Mouse (Mus musculus): ENCODE measurements at regions not wholly inside any gene's neighbourhood (a gene's known extent, or its start where the extent isn't known, plus 50 kb on each side); places are given as distances from the start of the nearest gene placed in this dataset.

DNA sequence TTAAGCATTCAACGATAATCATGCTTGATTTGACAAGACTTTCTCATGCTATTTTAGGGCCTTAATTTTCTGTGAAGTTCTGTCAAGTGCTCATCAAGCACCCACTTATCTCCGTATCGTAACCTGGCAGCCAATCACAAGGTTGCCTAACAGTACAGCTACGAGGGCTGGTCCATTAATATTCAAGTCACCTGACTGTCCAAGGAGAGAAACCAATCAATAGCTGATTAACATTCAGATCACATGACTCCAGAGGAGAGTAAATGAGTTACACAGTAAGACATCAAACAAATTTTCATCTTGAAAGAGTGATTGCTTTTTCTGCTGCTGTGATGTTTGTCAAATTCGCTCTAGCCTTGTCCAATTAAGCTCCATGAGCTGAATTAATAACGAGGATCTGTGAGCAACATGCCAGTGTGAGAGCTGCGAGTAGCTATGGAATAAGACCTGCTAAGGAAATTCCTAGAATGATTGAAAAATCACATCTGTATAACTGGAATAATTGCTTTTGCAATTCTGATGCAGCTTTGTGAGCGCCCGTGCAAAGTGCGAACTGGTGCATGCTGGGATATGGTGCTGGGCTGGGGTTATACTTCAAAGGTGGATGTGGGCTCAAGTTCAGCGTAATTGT, 181.9 kb upstream of the Tle1 start:
- no peaks in the 10 kb centered on the region for H3K9me3 ChIP-seq (ENCODE audit: control insufficient read depth, low read length)
- H3K36me3 ChIP-seq (replicated peaks; ENCODE audit: control insufficient read depth, insufficient read depth): no peaks in the 10 kb centered on the region
- H3K9ac ChIP-seq: no peak overlapping the region
- H3K4me2 ChIP-seq (replicated peaks): peak overlapping the region; percentile 46
- ATAC-seq (ENCODE audit: low FRiP score) (peak; percentile 63), DNase-seq (ENCODE audit: low spot score) (peak; percentile 51)
- H3K27me3 ChIP-seq (ENCODE audit: control insufficient read depth, insufficient read depth, low read length): 0 out of 2 replicates have a peak, but pooled peaks cover 8% of the 10 kb centered on the region
- 31% methylated on average over 11 of the region's 11 CpGs for WGBS
- peaks cover 38% of the 10 kb centered on the region for H3K4me1 ChIP-seq (replicated peaks; ENCODE audit: control insufficient read depth, insufficient read depth, low read length)
- peak overlapping the region; percentile 9; the same call in 1 of the 2 replicates for H3K4me3 ChIP-seq (replicated peaks; ENCODE audit: low read length)
- no peak overlapping the region for H3K27ac ChIP-seq

DNA sequence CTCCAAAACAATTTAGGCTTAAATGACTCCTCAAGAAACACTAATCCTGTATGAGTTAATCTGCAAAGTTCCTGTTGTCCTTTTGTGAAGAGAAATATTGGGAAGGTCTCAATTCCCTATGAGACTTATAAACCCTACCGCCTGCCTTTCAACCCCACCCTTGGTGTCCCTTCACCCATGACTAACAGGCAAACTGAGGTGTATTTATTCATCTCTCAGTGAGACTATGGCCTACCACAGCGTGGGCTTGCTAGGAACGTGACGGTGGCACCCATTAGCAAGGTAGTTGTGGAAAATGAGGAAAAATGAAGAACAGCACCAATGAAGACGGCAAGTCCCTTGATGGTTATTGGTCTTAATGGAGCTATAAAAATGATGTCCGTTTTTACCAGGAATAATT, 181.0 kb upstream of the Tle1 start:
- no peaks in the 10 kb centered on the region for H3K9me3 ChIP-seq (ENCODE audit: control insufficient read depth, low read length)
- H3K4me1 ChIP-seq (replicated peaks; ENCODE audit: control insufficient read depth, insufficient read depth, low read length): peaks cover 38% of the 10 kb centered on the region
- no peak overlapping the region for H3K27ac ChIP-seq
- 42% methylated on average over 6 of the region's 6 CpGs for WGBS
- H3K4me3 ChIP-seq (replicated peaks; ENCODE audit: low read length): no peak overlapping the region
- peak overlapping the region; percentile 46; the same call in 1 of the 2 replicates for H3K4me2 ChIP-seq (replicated peaks)
- no peaks in the 10 kb centered on the region for H3K36me3 ChIP-seq (replicated peaks; ENCODE audit: control insufficient read depth, insufficient read depth)
- ATAC-seq (ENCODE audit: low FRiP score): no peak
- H3K9ac ChIP-seq: no peak overlapping the region
- H3K27me3 ChIP-seq (ENCODE audit: control insufficient read depth, insufficient read depth, low read length): 0 out of 2 replicates have a peak, but pooled peaks cover 8% of the 10 kb centered on the region
- DNase-seq (ENCODE audit: low spot score): no peak

DNA sequence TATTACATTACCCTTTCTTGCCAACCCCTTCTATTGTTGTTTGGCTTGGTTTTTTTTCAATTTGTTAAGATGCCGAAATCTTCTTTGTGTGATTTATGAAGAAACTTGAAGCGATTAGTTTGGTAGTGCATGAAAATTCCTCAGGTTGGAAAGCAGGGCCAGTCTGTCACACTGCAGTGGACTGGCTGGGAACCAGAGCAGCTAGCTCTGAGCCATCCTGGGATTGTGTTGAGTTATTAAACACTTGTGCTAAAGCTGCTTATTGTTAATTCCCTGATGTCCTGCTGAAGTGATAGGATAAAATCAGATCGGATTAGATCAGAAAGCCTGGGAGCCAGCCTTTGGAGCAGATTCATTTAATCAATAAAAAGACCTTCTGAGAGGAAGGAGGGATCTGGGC, 180.4 kb upstream of the Tle1 start:
- Histone ChIP-seq H3K9ac (no peak overlapping the region), H3K4me3 (replicated peaks; ENCODE audit: low read length) (no peak overlapping the region), H3K4me1 (replicated peaks; ENCODE audit: control insufficient read depth, insufficient read depth, low read length) (peaks cover 38% of the 10 kb centered on the region), H3K9me3 (ENCODE audit: control insufficient read depth, low read length) (no peaks in the 10 kb centered on the region), H3K27me3 (ENCODE audit: control insufficient read depth, insufficient read depth, low read length) (0 out of 2 replicates have a peak, but pooled peaks cover 8% of the 10 kb centered on the region), H3K4me2 (replicated peaks) (no peak overlapping the region), H3K36me3 (replicated peaks; ENCODE audit: control insufficient read depth, insufficient read depth) (no peaks in the 10 kb centered on the region), H3K27ac (no peak overlapping the region)
- DNase-seq (ENCODE audit: low spot score): no peak
- no peak for ATAC-seq (ENCODE audit: low FRiP score)
- WGBS: 48% methylated on average over 3 of the region's 3 CpGs

DNA sequence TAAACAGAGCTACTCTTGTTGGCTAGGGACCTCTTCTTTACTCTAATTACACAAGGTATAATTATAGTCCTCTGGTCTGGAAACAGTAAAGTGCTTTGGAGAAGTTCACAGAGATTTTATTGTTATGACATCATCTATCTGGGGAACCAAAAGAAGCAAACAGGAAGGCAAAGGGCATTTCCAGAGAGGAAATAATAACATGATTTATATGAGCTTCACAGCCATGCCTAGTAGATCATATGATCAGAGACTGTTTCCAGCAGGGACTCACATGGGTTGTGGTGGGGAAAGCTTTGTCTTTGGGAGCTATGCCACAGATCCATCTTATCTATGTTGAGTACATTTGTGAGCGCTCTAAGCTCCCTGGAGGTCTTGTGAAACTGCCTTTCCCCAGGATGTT, 178.8 kb upstream of the Tle1 start:
- H3K27ac ChIP-seq: no peak overlapping the region
- no peaks in the 10 kb centered on the region for H3K36me3 ChIP-seq (replicated peaks; ENCODE audit: control insufficient read depth, insufficient read depth)
- 87% methylated on average over 1 of the region's 1 CpGs for WGBS
- H3K4me2 ChIP-seq (replicated peaks): no peak overlapping the region
- ATAC-seq (ENCODE audit: low FRiP score) (no peak), DNase-seq (ENCODE audit: low spot score) (no peak)
- no peak overlapping the region for H3K9ac ChIP-seq
- no peaks in the 10 kb centered on the region for H3K9me3 ChIP-seq (ENCODE audit: control insufficient read depth, low read length)
- peaks cover 26% of the 10 kb centered on the region for H3K4me1 ChIP-seq (replicated peaks; ENCODE audit: control insufficient read depth, insufficient read depth, low read length)
- H3K27me3 ChIP-seq (ENCODE audit: control insufficient read depth, insufficient read depth, low read length): 0 out of 2 replicates have a peak, but pooled peaks cover 8% of the 10 kb centered on the region
- no peak overlapping the region for H3K4me3 ChIP-seq (replicated peaks; ENCODE audit: low read length)

DNA sequence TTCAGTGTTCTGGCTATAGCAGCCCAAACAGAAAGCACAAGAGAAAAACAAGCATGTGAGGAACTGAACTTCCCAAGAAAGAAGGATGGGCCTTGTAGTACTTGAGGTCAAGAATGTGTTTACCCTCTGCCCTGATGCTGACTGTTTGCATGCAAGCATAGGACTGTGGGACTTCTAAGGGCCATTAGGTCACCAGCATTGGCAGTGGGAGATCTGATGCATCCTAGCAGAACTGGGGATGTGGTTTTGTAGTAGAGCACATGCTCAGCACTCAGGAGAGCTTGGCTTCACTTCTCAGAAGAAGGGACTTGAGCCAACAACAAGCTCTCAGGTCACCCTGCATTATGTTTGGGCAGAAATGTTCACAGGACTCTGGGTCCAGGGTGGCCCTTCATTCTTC, 178.3 kb upstream of the Tle1 start:
- DNase-seq (ENCODE audit: low spot score) (no peak), ATAC-seq (ENCODE audit: low FRiP score) (no peak)
- Histone ChIP-seq H3K36me3 (replicated peaks; ENCODE audit: control insufficient read depth, insufficient read depth) (no peaks in the 10 kb centered on the region), H3K4me1 (replicated peaks; ENCODE audit: control insufficient read depth, insufficient read depth, low read length) (peaks cover 22% of the 10 kb centered on the region), H3K4me2 (replicated peaks) (no peak overlapping the region), H3K27ac (no peak overlapping the region), H3K9me3 (ENCODE audit: control insufficient read depth, low read length) (no peaks in the 10 kb centered on the region), H3K9ac (no peak overlapping the region), H3K4me3 (replicated peaks; ENCODE audit: low read length) (no peak overlapping the region), H3K27me3 (ENCODE audit: control insufficient read depth, insufficient read depth, low read length) (0 out of 2 replicates have a peak, but pooled peaks cover 8% of the 10 kb centered on the region)

DNA sequence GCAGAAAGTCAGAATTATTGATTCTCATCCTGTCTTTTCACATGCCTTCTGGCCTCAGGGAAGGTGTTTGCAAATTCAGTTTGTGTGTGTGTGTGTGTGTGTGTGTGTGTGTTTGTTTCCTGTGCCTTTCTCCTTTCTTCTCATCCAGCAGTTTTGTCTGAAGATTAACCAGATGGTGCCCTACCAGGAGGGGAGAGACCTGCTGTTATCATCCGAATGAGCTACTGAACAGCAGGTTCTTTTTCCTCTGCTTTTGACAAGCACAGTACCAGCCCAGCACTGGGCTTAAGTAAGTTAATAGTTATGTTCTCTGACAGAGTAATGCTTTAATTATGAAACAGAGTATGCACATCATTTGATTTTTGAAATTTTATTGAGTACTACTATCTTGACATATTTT, 176.8 kb upstream of the Tle1 start:
- no peak overlapping the region for H3K4me2 ChIP-seq (replicated peaks)
- WGBS: 17% methylated on average over 1 of the region's 1 CpGs
- no peak for ATAC-seq (ENCODE audit: low FRiP score)
- no peaks in the 10 kb centered on the region for H3K36me3 ChIP-seq (replicated peaks; ENCODE audit: control insufficient read depth, insufficient read depth)
- H3K4me3 ChIP-seq (replicated peaks; ENCODE audit: low read length): no peak overlapping the region
- 0 out of 2 replicates have a peak, but pooled peaks cover 8% of the 10 kb centered on the region for H3K27me3 ChIP-seq (ENCODE audit: control insufficient read depth, insufficient read depth, low read length)
- no peaks in the 10 kb centered on the region for H3K9me3 ChIP-seq (ENCODE audit: control insufficient read depth, low read length)
- no peak for DNase-seq (ENCODE audit: low spot score)
- no peak overlapping the region for H3K27ac ChIP-seq
- peaks cover 9% of the 10 kb centered on the region; the same call in 1 of the 2 replicates for H3K4me1 ChIP-seq (replicated peaks; ENCODE audit: control insufficient read depth, insufficient read depth, low read length)
- no peak overlapping the region for H3K9ac ChIP-seq

DNA sequence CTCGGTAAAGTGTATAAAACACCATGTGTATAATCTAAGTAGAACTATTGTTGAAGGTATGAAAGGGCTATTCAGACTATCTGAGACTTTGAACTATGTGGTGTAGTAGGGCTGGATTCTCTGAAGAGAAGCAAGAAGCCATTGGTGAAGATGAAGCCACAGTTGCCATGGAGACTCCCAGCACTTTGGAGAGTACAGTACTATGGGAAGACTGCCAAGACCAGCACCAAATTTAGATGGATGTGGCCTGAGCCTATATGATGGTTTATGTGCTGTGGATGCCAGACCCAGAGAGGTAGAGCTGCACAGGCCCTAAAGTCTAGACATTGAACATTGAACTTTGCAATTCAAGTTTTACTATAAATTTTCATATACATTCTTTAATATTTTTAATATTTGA, 151.3 kb upstream of the Tle1 start:
- no peak overlapping the region for H3K4me3 ChIP-seq (replicated peaks; ENCODE audit: low read length)
- no peaks in the 10 kb centered on the region for H3K27me3 ChIP-seq (ENCODE audit: control insufficient read depth, insufficient read depth, low read length)
- no peaks in the 10 kb centered on the region for H3K9me3 ChIP-seq (ENCODE audit: control insufficient read depth, low read length)
- no peak overlapping the region for H3K9ac ChIP-seq
- H3K4me2 ChIP-seq (replicated peaks): no peak overlapping the region
- 32% methylated on average over 1 of the region's 1 CpGs for WGBS
- no peak overlapping the region for H3K27ac ChIP-seq
- H3K4me1 ChIP-seq (replicated peaks; ENCODE audit: control insufficient read depth, insufficient read depth, low read length): no peaks in the 10 kb centered on the region
- no peak for ATAC-seq (ENCODE audit: low FRiP score)
- no peaks in the 10 kb centered on the region for H3K36me3 ChIP-seq (replicated peaks; ENCODE audit: control insufficient read depth, insufficient read depth)
- no peak for DNase-seq (ENCODE audit: low spot score)

DNA sequence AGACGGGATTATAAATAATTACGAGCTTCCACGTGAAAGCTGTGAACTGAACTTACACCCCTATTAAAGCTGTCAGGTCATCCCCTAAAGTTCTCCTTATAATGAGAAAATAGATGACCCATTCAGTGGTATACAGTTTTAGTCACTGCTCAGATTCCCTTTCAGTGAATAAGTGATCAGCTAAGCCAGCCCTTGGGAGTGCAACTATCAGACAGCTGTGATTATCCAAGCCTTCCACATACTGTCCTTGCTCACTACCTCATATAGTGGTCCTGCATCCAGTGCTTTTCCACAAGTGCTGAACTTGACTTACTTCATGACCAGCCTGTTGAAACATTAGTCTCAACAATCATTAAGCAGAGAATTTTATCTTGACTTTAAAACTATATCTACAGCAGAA, 131.2 kb upstream of the Tle1 start:
- no peaks in the 10 kb centered on the region for H3K4me1 ChIP-seq (replicated peaks; ENCODE audit: control insufficient read depth, insufficient read depth, low read length)
- 66% methylated on average over 3 of the region's 3 CpGs for WGBS
- no peak overlapping the region for H3K4me2 ChIP-seq (replicated peaks)
- no peak overlapping the region for H3K4me3 ChIP-seq (replicated peaks; ENCODE audit: low read length)
- H3K27ac ChIP-seq: no peak overlapping the region
- no peak overlapping the region for H3K9ac ChIP-seq
- no peaks in the 10 kb centered on the region for H3K36me3 ChIP-seq (replicated peaks; ENCODE audit: control insufficient read depth, insufficient read depth)
- DNase-seq (ENCODE audit: low spot score) (no peak), ATAC-seq (ENCODE audit: low FRiP score) (no peak)
- H3K9me3 ChIP-seq (ENCODE audit: control insufficient read depth, low read length): 0 out of 2 replicates have a peak, but pooled peaks cover 4% of the 10 kb centered on the region
- no peaks in the 10 kb centered on the region for H3K27me3 ChIP-seq (ENCODE audit: control insufficient read depth, insufficient read depth, low read length)

DNA sequence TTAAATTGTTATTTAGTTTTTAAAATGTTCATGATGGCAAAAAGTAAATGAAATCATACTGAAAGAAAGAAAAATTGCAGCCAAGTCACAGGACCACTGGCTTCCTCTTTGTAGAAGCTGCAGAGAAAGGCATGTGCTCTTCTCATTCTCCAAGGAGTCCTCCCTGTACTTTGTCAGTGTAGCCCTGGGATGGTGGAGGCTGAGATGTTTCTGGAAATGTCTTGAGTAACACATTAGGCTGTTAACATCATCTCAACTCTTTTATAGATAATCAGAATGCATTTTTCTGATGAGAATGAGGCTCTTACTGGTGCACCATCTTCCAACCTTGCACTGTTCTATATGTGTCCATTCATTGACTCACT, 128.3 kb upstream of the Tle1 start:
- Histone ChIP-seq H3K9me3 (ENCODE audit: control insufficient read depth, low read length) (0 out of 2 replicates have a peak, but pooled peaks cover 4% of the 10 kb centered on the region), H3K27me3 (ENCODE audit: control insufficient read depth, insufficient read depth, low read length) (no peaks in the 10 kb centered on the region), H3K4me1 (replicated peaks; ENCODE audit: control insufficient read depth, insufficient read depth, low read length) (no peaks in the 10 kb centered on the region), H3K36me3 (replicated peaks; ENCODE audit: control insufficient read depth, insufficient read depth) (no peaks in the 10 kb centered on the region), H3K4me2 (replicated peaks) (no peak overlapping the region), H3K9ac (no peak overlapping the region), H3K27ac (no peak overlapping the region), H3K4me3 (replicated peaks; ENCODE audit: low read length) (no peak overlapping the region)
- no peak for DNase-seq (ENCODE audit: low spot score)
- ATAC-seq (ENCODE audit: low FRiP score): no peak

Data from hindbrain, embryonic 14.5 days (tissue).